ENCODE assay signal across 1 mouse cellular context in genomic region chr15:96520412-96521124, GRCm38 (mm10).
A peak's percentile ranks its signal among the peaks of the same experiment; 100 is the strongest.
TF ChIP-seq lines count a peak whose summit lies in the region.

No protein-coding gene starts in this region.

TF ChIP-seq in CH12.LX, 34 proteins besides CTCF, POLR2A, EP300 and RAD21 (continued from another document):
- TF ChIP-seq POLR2AphosphoS2 (IDR thresholded peaks at IDR 0.05; ENCODE audit: low read depth, low read length) (no peak), PAX5 (IDR thresholded peaks at IDR 0.05; ENCODE audit: low read length) (no peak), TCF12 (IDR thresholded peaks at IDR 0.05; ENCODE audit: low read depth, low read length) (peak; percentile 63), CHD1 (IDR thresholded peaks at IDR 0.05; ENCODE audit: low read depth, low read length) (no peak), HCFC1 (IDR thresholded peaks at IDR 0.05; ENCODE audit: low read depth, low read length) (no peak), ELF1 (IDR thresholded peaks at IDR 0.05; ENCODE audit: low read depth, low read length) (no peak), JUND (conservative IDR thresholded peaks at IDR 0.05; ENCODE audit: low read depth, low read length) (peak; percentile 92), ZMIZ1 (IDR thresholded peaks at IDR 0.05; ENCODE audit: low read depth, low read length) (no peak), NELFE (IDR thresholded peaks at IDR 0.05; ENCODE audit: low read depth, low read length) (no peak), ZNF384 (IDR thresholded peaks at IDR 0.05; ENCODE audit: low read depth, low read length) (no peak), MAZ (IDR thresholded peaks at IDR 0.05; ENCODE audit: low read depth, low read length) (no peak), IRF4 (IDR thresholded peaks at IDR 0.05; ENCODE audit: low read depth, low read length) (peak; percentile 90), ZC3H11A (IDR thresholded peaks at IDR 0.05; ENCODE audit: low read depth, low read length) (no peak), SIN3A (IDR thresholded peaks at IDR 0.05; ENCODE audit: low read length) (peak; percentile 50; the same call in 1 of the 2 replicates)
